Mouse (Mus musculus) CD4-positive, CD25-positive, alpha-beta regulatory T cell (primary cell): ENCODE results near the gene Mip. TPM values are rescaled to one million over a fixed set of nuclear protein-coding genes. Genes with fewer than 3 reads are reported as not detected.

ENCODE experiments used
- polyA plus RNA-seq: library from polyadenylated mRNA; unstranded; fragments of 100-300 nt; shearing (Covaris generic); gene quantifications from one replicate; pipeline ENCODE4 v1.2.1, GENCODE M21; 2017

Mip gene
- not detected for polyA plus RNA-seq

GRCm38 (mm10) chr10:128225538-128225937 is at the start of gene Mip:
Gene Mip, plus strand, starts transcription at chr10:128225838.

DNA sequence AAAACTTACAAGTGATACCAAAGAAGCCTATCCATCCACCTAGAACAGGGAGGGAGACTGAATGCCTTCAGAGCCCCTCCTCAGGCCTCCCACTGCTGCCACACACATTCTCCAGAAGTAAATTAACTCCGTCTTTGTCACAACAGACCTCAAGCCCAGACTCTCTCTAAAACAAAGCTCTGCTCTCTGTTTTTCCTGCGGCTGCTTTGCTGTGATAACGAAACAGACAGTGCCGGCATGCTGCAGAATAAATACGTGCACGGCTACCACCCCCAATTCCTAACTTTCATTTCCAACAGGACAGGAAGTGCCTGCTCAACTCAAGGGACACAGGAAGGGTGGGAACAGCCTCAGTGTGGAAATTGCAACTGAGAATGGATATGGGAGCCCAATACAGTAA is 45.6 kb upstream of the Mip start, which contains the start of gene Rbms2:
TSS of gene Rbms2 (minus strand) at position 309 of the 400 bp plus-strand sequence.

DNA sequence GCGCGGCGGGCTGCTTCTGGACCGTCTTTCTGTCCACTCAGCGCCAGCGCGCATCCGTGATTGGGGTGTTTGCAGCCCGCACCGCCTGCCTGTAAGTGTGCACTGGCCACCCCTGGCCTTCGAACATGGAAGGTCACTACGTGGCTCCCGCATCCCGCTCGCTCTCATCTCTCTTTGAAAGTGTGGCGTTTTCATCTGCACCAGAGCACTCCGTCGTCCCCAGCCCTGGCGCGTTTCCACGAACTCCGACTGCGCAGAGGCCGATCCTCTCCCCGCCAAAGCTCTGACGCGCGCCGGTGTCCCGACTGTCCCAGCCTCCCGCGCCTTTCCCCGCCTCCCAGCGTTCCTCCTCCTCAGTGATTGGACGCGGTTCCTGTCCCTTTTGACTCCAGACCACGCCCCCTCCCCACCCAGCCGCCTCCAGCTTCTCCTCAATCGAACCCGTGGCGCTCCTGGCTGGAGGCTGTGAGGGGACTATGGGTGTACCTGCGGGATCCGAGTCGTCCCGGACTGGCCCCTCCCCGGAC is 31.6 kb upstream of the Mip start, which contains the start of gene Gls2:
TSS of gene Gls2 (plus strand) at position 434 of the 527 bp plus-strand sequence.

GRCm38 (mm10) chr10:128211390-128212108 is 14.1 kb upstream of the Mip start, which contains the start of gene Spryd4:
Gene Spryd4, minus strand, starts transcription at chr10:128211807.

GRCm38 (mm10) chr10:128231697-128232419 is 6.2 kb downstream of the Mip start, which contains the start of gene Timeless:
Gene Timeless, plus strand, starts transcription at chr10:128232065.

DNA sequence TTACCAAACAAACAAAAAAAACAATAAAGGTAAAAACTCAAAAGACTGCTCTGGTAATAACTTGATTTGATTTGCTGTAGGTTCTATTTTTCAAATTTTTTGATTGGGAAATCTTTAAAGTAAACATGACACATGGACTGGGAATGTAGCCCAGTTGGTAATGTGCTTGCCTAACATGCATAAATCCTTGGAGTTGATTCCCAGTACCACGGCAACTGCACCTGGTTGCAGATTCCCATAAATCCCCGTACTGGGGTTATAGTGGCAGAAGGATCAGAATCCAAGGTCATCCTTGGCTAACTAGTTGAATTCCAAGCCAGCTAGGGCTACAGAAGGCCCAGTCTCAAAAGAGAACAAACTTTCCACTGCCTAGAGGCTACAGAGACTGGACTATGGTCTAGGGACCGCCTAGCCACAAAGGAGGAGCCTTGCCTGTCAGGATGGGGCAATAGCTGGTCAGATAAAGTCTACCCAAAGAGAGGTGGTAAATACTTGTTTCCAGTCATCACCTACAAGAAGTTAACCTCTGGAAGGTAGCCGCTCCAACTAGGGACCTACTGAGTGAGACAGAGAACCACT is 28.1 kb downstream of the Mip start, which contains the start of gene Apon:
TSS of gene Apon (plus strand) at position 420 of the 579 bp plus-strand sequence.

GRCm38 (mm10) chr10:128268371-128268770 is 42.7 kb downstream of the Mip start, which contains the start of gene Apof:
Gene Apof, plus strand, starts transcription at chr10:128268671.

DNA sequence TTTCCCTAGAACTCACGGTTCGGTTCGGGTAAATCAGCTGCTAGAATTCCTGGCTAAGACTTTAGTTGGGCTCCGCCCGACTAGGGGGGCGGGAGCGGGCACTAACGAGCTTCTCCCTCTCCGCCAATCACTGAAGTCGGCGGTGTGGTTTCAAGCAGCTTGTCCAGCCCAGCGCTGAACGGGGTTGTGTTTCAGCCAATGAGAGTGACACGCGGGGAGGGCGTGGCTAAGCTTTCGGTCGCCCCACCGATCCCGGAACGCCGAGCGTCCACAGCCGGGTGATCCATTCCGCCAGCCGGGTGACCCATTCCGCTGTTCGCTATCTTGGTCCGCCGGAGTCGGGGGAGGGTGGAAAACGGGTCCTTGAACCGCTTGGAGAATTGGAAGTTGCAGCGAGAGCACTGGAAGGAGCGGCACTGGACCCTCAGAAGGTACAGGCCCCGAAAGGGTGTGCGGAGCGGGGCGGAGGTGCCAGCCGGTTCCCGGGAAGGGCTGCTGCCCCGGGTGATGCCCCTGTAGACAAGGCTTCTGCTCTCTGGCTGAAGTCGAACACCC is 44.7 kb downstream of the Mip start, which contains the start of gene Stat2:
TSS of gene Stat2 (plus strand) at position 273 of the 555 bp plus-strand sequence.

Other genes with a start within 250 kb of the Mip start
- gene Hsd17b6, start 218.2 kb upstream of the Mip start, polyA plus RNA-seq, result not detected
- gene Prim1, start 210.7 kb upstream of the Mip start, polyA plus RNA-seq, result 16.1 TPM
- gene Naca, start 190.3 kb upstream of the Mip start, polyA plus RNA-seq, result 553 TPM
- 129 TPM for gene Ptges3, start 166.9 kb upstream of the Mip start, polyA plus RNA-seq
- 1,208 TPM for gene Atp5b, start 142.6 kb upstream of the Mip start, polyA plus RNA-seq
- 73.2 TPM for gene Baz2a, start 134.3 kb upstream of the Mip start, polyA plus RNA-seq
- gene Rbms2, start 45.5 kb upstream of the Mip start, polyA plus RNA-seq, result 29.8 TPM
- 0.59 TPM for gene Gls2, start 31.4 kb upstream of the Mip start, polyA plus RNA-seq
- gene Spryd4, start 14.0 kb upstream of the Mip start, polyA plus RNA-seq, result 15.2 TPM
- gene Timeless, start 6.2 kb downstream of the Mip start, polyA plus RNA-seq, result 26.8 TPM
- gene Apon, start 28.3 kb downstream of the Mip start, polyA plus RNA-seq, result 0.17 TPM
- not detected for gene Apof, start 42.8 kb downstream of the Mip start, polyA plus RNA-seq
- 78.3 TPM for gene Stat2, start 44.7 kb downstream of the Mip start, polyA plus RNA-seq
- gene Il23a, start 72.9 kb downstream of the Mip start, polyA plus RNA-seq, result not detected
- gene Pan2, start 77.5 kb downstream of the Mip start, polyA plus RNA-seq, result 45.7 TPM
- 121 TPM for gene Cnpy2, start 96.6 kb downstream of the Mip start, polyA plus RNA-seq
- 164 TPM for gene Cs, start 111.9 kb downstream of the Mip start, polyA plus RNA-seq
- gene Coq10a, start 143.2 kb downstream of the Mip start, polyA plus RNA-seq, result 35.0 TPM
- gene Ankrd52, start 151.3 kb downstream of the Mip start, polyA plus RNA-seq, result 7.0 TPM
- gene Slc39a5, start 175.4 kb downstream of the Mip start, polyA plus RNA-seq, result 0.32 TPM
- gene Nabp2, start 185.7 kb downstream of the Mip start, polyA plus RNA-seq, result 104 TPM
- 39.7 TPM for gene Rnf41, start 185.8 kb downstream of the Mip start, polyA plus RNA-seq
- gene Smarcc2, start 233.4 kb downstream of the Mip start, polyA plus RNA-seq, result 127 TPM